Mouse (Mus musculus) kidney, embryonic 16.5 days (tissue): ENCODE results near the gene Smurf2. TPM values are rescaled to one million over a fixed set of nuclear protein-coding genes. Genes with fewer than 3 reads are reported as not detected.

Source experiments
- ATAC-seq: fragments of 200-750 bp; cut with Nextera tagmentation; 2 replicates; pipeline ENCODE4 v1.8.0; 2017; ENCODE audit warnings: moderate TSS enrichment; ENCODE audit not compliant: low FRiP score, low TSS enrichment
- H3K27ac ChIP-seq: fragments of 300-500 bp; sonication (generic); 2 replicates; pipeline ENCODE4 v1.5.1; 2014; ENCODE audit warnings: low read length
- H3K27me3 ChIP-seq: fragments of 300-500 bp; sonication (generic); 2 replicates; pipeline ENCODE4 v1.6.1; 2014; ENCODE audit warnings: low read length, control low read depth, mixed read lengths; ENCODE audit not compliant: insufficient read depth
- H3K36me3 ChIP-seq: fragments of 300-500 bp; sonication (generic); 2 replicates; pipeline ENCODE4 v1.6.1; 2014; ENCODE audit warnings: low read length, control low read depth, mixed read lengths; ENCODE audit not compliant: insufficient read depth
- H3K4me1 ChIP-seq: fragments of 300-500 bp; sonication (generic); 2 replicates; pipeline ENCODE4 v1.6.1; 2014; ENCODE audit warnings: low read length, control low read depth, mixed read lengths; ENCODE audit not compliant: insufficient read depth
- H3K4me2 ChIP-seq: fragments of 300-500 bp; sonication (generic); replicated peaks from 2 replicates; pipeline ENCODE4 v1.6.1; 2014; ENCODE audit warnings: low read depth, low read length
- H3K4me3 ChIP-seq: fragments of 300-500 bp; sonication (generic); 2 replicates; pipeline ENCODE4 v1.5.1; 2014; ENCODE audit warnings: mild to moderate bottlenecking, low read length
- H3K9ac ChIP-seq: fragments of 300-500 bp; sonication (generic); replicated peaks from 2 replicates; pipeline ENCODE4 v1.6.1; 2014; ENCODE audit warnings: low read length
- H3K9me3 ChIP-seq: fragments of 300-500 bp; sonication (generic); 2 replicates; pipeline ENCODE4 v1.6.1; 2016; ENCODE audit warnings: low read length, control low read depth
- WGBS: fragments of 180-500 bp; shearing (Covaris S2); extraction: QIAGEN DNeasy Blood & Tissue Kit; methylation state at CpG from one replicate; pipeline ENCODE4 v1.1.7; 2014; 5-methylcytosine and 5-hydroxymethylcytosine counted together
- microRNA-seq: library from miRNA; unstranded; fragments of <30 nt; microRNA quantifications from one replicate; pipeline ENCODE4, GENCODE M21; 2016
- polyA plus RNA-seq: library from polyadenylated mRNA; unstranded; fragments of >200 nt; fragmentation: Nextera tagmentation; extraction: Ambion mirVana; gene quantifications from 2 replicates; pipeline ENCODE4 v1.2.1, GENCODE M21; 2015

Gene Smurf2
- polyA plus RNA-seq, 1 experiment from 2014 or later, result 11.9 TPM

DNA sequence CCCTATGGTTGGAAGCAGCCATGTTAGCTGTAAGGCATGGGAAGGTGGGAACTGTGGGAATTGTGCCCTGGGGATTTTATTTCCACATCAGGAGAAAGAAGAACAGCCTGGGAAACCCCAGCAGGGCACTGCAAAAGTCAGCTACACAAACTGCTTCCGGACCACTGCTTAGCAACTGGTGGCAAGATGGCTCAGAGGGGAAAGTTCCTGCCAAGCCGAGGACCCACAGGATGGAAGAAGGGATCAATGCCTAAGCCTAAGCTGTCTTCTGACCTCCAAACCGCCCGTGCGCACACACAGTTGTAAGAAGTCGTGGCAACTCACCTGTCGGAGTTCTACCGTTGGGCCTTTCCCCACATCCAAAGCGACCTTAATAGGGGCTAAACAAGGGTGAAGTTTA, 147.5 kb downstream of the Smurf2 start:
- WGBS, result 93% methylated on average over 9 of the region's 9 CpGs
- no peak for ATAC-seq
- peaks cover 64% of the 10 kb centered on the region for H3K36me3 ChIP-seq

DNA sequence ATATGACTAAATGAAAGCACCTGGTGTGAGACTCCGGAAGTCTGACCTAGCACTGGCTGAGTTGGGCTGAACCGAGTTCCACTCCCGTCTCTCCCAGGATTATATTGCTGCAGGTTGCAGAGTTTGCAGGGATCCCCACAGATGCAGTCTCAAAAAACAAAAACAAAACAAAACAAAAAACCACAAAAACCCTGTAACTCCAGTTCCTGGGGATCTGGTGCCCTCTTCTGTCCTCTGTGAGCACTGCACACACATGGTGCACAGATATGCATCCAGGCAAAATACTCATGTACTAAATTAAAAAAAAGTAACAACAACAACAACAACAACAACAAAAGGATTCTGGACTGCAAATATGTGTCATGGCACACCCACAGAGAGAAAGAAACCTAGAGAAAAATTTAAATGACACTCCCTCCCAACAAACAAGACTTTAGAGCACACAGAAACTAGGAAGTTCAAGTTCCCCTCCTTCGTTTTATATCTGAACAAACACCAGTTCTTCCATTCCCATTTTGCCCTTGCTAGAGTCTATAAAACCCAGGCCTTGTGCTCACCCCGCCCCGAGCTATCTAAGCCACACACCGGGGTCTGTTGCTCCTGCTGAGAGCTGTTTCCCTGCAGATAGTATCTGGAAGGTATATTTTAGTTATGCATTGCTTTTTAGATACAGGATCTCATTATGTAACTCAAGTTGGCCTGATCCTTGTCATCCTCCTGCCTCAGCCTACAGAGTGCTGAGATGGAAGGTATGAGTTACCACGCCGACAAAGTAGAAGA, 150.1 kb downstream of the Smurf2 start:
- H3K9ac ChIP-seq, result no peak overlapping the region
- 96% methylated on average over 9 of the region's 9 CpGs for WGBS
- no peak for ATAC-seq

More for the DNA sequence above, 147.5 kb downstream of the Smurf2 start:
- no peak overlapping the region for H3K27ac ChIP-seq
- no peak overlapping the region for H3K4me3 ChIP-seq
- no peaks in the 10 kb centered on the region; the same call in 1 of the 2 replicates for H3K4me1 ChIP-seq
- H3K9me3 ChIP-seq, result no peaks in the 10 kb centered on the region; the same call in 1 of the 2 replicates
- H3K27me3 ChIP-seq, result no peaks in the 10 kb centered on the region
- no peak overlapping the region for H3K9ac ChIP-seq
- H3K4me2 ChIP-seq, result no peak overlapping the region

More for the DNA sequence above, 150.1 kb downstream of the Smurf2 start:
- Histone ChIP-seq H3K36me3 (peaks cover 83% of the 10 kb centered on the region), H3K27me3 (no peaks in the 10 kb centered on the region), H3K4me3 (no peak overlapping the region), H3K4me2 (no peak overlapping the region), H3K4me1 (no peaks in the 10 kb centered on the region), H3K27ac (no peak overlapping the region), H3K9me3 (peaks cover 5% of the 10 kb centered on the region; the same call in 1 of the 2 replicates)

Small RNA genes within 50 kb of the gene (microRNA-seq; reads per million reads assigned to microRNA genes)
- gene Gm25994, result not detected
- 1.4 reads per million for gene Gm27322
- gene Mir3064, result 7.6 reads per million, percentile 26 among the genes with 10 or more reads in this experiment

Other genes with a start within 250 kb of the Smurf2 start
- 74.9 and 75.5 TPM in 2 replicates for gene Pecam1, start 170.1 kb downstream of the Smurf2 start, polyA plus RNA-seq
- 1.1 and 1.2 TPM in 2 replicates for gene Milr1, start 169.5 kb downstream of the Smurf2 start, polyA plus RNA-seq
- gene Polg2, start 141.2 kb downstream of the Smurf2 start, polyA plus RNA-seq, result 9.7 and 10.6 TPM in 2 replicates
- gene Ddx5, start 131.5 kb downstream of the Smurf2 start, polyA plus RNA-seq, result 369 and 372 TPM in 2 replicates
- 21.9 and 24.4 TPM in 2 replicates for gene Cep95, start 131.5 kb downstream of the Smurf2 start, polyA plus RNA-seq
- 353 and 411 TPM in 2 replicates for gene Kpna2, start 78.8 kb upstream of the Smurf2 start, polyA plus RNA-seq
- 1.4 and 1.8 TPM in 2 replicates for gene 1810010H24Rik, start 105.0 kb upstream of the Smurf2 start, polyA plus RNA-seq
- 27.7 and 35.2 TPM in 2 replicates for gene Bptf, start 211.4 kb upstream of the Smurf2 start, polyA plus RNA-seq